Mouse (Mus musculus): ENCODE measurements around the gene Evx2.

Evx2 gene

DNA sequence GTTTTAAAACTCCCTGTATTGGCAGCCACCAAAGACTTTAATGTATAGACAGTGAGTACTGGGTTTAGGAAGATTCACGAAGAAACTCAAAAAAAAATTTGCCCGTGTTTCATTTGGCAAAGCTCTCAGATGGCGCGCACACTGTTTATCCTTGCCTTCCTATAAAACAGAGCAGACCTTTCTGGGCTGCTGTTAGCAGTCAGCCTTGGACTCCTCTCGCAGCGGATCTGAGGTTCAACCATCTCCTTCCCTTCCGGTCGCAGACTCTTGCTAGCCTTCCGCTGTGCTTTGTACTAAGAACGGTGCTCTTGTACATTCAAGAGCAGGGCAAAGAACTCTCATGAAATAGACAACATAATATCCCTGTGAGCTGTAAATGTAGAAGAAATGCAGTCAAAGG, 39.0 kb downstream of the Evx2 start:
- DNase-seq (ENCODE audit: low spot score in 2 of 2): no peak

DNA sequence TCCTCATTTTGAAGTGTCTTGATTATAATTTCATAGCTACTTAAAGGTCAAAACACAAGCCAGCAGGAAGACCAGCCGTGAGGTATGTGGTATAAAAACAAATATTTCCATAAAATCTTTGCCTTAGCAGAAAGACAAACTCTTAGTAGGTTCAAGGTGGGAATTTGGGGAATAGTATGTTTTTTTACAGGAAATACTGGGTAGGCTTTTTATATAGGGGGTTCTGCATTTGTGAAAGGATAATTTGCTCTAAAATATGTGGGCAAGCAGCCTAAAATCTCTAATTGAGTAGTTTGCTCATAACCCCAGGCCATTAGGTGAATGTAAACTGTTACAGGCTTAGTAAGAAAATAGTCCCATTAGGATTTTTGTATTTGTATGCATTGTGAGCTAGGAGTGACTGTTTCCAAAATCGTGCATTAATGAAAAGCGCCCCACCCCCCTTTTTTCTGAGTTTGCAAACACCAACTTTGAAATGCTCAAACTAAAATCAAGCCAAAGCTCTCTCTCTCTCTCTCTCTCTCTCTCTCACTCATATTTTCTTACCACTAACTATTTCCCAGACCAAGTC, 39.6 kb downstream of the Evx2 start:
- no peak for DNase-seq (ENCODE audit: low spot score in 2 of 2)

DNA sequence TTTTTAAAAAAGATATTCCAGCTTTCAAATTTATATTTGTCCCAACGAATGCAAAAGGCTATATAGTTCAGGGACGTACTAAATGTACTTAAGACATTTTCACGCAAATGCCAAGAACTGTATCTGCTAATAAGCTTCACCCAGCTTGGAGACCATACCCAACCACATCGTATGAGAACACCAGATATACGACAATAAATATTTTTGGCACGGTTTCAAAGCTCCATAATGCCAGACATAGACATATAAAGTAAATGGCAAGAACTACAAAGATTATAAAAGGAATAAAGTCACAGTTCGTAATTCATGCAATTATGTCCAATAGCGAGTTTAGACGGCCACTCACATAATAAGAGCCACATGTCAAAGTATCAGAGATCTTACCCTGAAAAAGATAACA, 41.7 kb downstream of the Evx2 start:
- no peak for DNase-seq (ENCODE audit: low spot score in 2 of 2)

DNA sequence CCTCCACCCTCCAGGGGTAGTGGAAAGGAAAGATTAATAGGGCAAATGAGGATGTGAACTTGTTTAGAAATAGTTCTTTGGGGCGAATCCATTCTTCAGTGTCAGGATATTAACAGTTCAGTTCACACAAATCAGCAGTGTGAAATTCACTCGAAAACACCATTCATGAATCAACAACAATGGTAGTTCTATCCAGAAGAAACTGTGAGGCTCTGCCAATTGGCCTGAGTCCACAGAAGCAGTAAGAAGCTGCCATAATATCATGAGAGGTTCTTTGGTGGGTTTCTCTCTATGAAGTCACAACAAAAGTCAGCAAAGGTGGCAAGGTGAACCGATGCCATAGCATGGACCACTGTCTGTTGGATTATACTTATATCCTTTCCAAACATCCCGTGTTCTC, 48.0 kb downstream of the Evx2 start:
- no peak for DNase-seq (ENCODE audit: low spot score in 2 of 2)

DNA sequence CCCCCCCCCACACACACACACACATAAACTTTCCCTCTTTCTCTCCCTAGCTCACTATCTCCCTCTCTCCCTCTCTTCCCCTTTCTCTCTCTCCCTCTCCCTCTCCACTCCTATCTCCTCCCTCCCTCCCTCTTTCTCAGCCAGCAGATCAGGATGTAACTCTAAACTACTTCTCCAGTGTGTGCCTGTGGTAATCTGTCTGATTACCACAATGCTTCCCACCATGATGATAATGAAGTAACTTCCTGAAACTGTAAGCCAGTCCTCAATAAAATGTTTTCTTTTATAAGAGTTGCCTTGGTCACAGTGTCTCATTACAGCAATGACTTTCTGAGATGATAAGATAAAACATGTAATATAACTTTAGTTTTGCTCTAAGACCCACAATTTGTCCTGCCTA, 50.0 kb downstream of the Evx2 start:
- no peak for DNase-seq (ENCODE audit: low spot score in 2 of 2)

DNA sequence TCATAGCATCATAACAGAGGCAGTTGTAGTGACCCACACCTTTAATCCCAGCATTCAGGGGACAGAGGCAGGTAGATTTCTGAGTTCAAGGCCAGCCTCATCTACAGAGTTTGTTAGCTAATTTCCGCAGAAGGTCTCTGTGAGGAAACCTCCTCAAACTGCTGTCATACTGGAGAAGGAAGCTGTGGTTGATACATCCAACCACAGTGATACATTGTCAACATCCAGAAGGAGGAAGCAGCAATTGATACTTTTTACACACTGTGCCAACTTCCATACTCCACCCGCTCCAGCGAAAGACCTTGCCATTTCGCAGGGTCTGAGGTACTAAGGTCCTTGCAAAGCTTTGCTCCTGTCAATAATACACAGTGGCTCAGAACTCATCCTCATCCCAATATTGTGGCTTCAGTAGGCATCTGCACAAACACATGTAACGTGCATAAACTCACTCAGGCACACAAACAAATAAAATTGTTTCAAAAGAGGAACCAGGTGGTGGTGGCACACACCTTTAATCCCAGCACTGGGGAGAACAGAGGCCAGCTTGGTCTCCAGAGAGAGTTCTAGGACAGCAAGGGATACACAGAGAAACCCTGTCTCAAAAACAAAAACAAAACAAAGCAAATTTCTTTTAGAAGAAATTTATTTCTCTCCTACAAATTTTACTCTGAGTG, 53.1 kb downstream of the Evx2 start:
- no peak for DNase-seq (ENCODE audit: low spot score in 2 of 2)

DNA sequence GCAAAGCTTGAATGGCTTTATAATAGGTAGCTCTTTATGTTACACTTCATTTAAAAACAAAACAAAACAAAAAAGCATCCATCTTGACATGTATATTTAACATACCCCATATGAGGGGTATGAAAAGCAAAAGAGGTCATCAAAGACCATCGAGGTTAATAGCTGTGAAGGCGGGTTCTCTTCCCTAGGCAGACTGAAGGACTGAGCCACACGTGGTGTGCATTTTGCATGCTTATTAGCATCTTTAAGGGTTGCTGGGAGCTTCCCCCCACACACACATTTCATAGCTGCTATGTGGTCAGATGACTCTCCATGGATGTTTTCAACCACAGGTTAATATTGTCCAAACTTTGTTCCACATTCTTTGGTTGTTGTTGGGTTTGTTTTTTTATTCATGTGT, 55.3 kb downstream of the Evx2 start:
- no peak for DNase-seq (ENCODE audit: low spot score in 2 of 2)

Measured in natural killer cell, adult 2 months (primary cell).